10 mouse cellular contexts compared by ENCODE assay signal in genomic region chr15:102922012-102922362, GRCm38 (mm10). TPM values are rescaled to one million over a fixed set of nuclear protein-coding genes. Genes with fewer than 3 reads are reported as not detected.
DNase-seq lines count a peak whose midpoint lies in the region; ATAC-seq and TF ChIP-seq lines count a peak whose summit lies in the region.
"Had no signal": no experiment of that assay in that cellular context is flagged by ENCODE, and none has a peak within 500 bp of the region (broad histone marks: within the 10 kb centered on the region; RNA-seq: fewer than 3 reads in every experiment).

No protein-coding gene starts in this region.

- no peaks in the 10 kb centered on the region for H3K9me3 ChIP-seq in kidney, postnatal 0 days (replicated peaks; ENCODE audit: low read length)
- H3K9me3 ChIP-seq in embryonic facial prominence, embryonic 15.5 days (replicated peaks): no peaks in the 10 kb centered on the region
- H3K9me3 ChIP-seq in neural tube, embryonic 13.5 days: no peaks in the 10 kb centered on the region

- 0% methylated on average over 23 of the region's 24 CpGs for WGBS in kidney, postnatal 0 days
- WGBS in embryonic facial prominence, embryonic 15.5 days: under 1% methylated on average over 24 of the region's 24 CpGs
- WGBS in neural tube, embryonic 13.5 days: under 1% methylated on average over 24 of the region's 24 CpGs

- DNase-seq in embryo, embryonic 10 days (ENCODE audit: low spot score): peak; percentile 41
- no peak for DNase-seq in embryo, embryonic 9.5 days (ENCODE audit: extremely low spot score)
- DNase-seq in kidney, postnatal 0 days (ENCODE audit: low spot score): peak; percentile 67
- no peak for DNase-seq in kidney, adult 8-10 months
- DNase-seq in MN1 (ENCODE audit: low spot score): no peak
- DNase-seq in spleen, adult 12 weeks (ENCODE audit: low spot score): no peak

- H3K36me3 ChIP-seq in kidney, postnatal 0 days (ENCODE audit: insufficient read depth, low read length): no peaks in the 10 kb centered on the region
- H3K36me3 ChIP-seq in embryonic facial prominence, embryonic 15.5 days: no peaks in the 10 kb centered on the region
- no peaks in the 10 kb centered on the region for H3K36me3 ChIP-seq in neural tube, embryonic 13.5 days

- peaks cover 86% of the 10 kb centered on the region for H3K27me3 ChIP-seq in kidney, postnatal 0 days (ENCODE audit: insufficient read depth, low read length)
- peaks cover 94% of the 10 kb centered on the region for H3K27me3 ChIP-seq in embryonic facial prominence, embryonic 15.5 days
- peaks cover 97% of the 10 kb centered on the region for H3K27me3 ChIP-seq in neural tube, embryonic 13.5 days

- H3K27ac ChIP-seq in kidney, postnatal 0 days: no peak overlapping the region
- H3K27ac ChIP-seq in embryonic facial prominence, embryonic 15.5 days (replicated peaks): no peak overlapping the region
- no peak overlapping the region for H3K27ac ChIP-seq in neural tube, embryonic 13.5 days (replicated peaks)

- no peak for ATAC-seq in kidney, postnatal 0 days (replicated peaks; ENCODE audit: low FRiP score, low read depth)
- ATAC-seq in embryonic facial prominence, embryonic 15.5 days (ENCODE audit: insufficient number of reproducible peaks, low FRiP score, low TSS enrichment, low read depth): peak; percentile 66; the same call in 1 of the 2 replicates
- no peak for ATAC-seq in neural tube, embryonic 13.5 days (ENCODE audit: low read depth)

- peak overlapping the region; percentile 21; the same call in 1 of the 2 replicates for H3K4me3 ChIP-seq in kidney, postnatal 0 days (replicated peaks; ENCODE audit: low read depth, low read length)
- H3K4me3 ChIP-seq in embryonic facial prominence, embryonic 15.5 days (replicated peaks): peak overlapping the region; percentile 37
- H3K4me3 ChIP-seq in neural tube, embryonic 13.5 days: peak overlapping the region; percentile 29

- TF ChIP-seq CTCF in kidney, postnatal 0 days (IDR thresholded peaks at IDR 0.05; ENCODE audit: low read depth): no peak

- 0 out of 2 replicates have a peak overlapping the region, but pooled peaks have one; percentile 45 for H3K4me2 ChIP-seq in kidney, postnatal 0 days (ENCODE audit: low read length)
- peak overlapping the region; percentile 44 for H3K4me2 ChIP-seq in embryonic facial prominence, embryonic 15.5 days (replicated peaks)
- no peak overlapping the region for H3K4me2 ChIP-seq in neural tube, embryonic 13.5 days

- 0 out of 2 replicates have a peak, but pooled peaks cover 6% of the 10 kb centered on the region for H3K4me1 ChIP-seq in kidney, postnatal 0 days (replicated peaks; ENCODE audit: insufficient read depth, low read length)
- H3K4me1 ChIP-seq in embryonic facial prominence, embryonic 15.5 days: peaks cover 16% of the 10 kb centered on the region
- H3K4me1 ChIP-seq in neural tube, embryonic 13.5 days (replicated peaks): peaks cover 16% of the 10 kb centered on the region

- H3K9ac ChIP-seq in kidney, postnatal 0 days (ENCODE audit: low read depth, low read length): no peak overlapping the region
- no peak overlapping the region for H3K9ac ChIP-seq in embryonic facial prominence, embryonic 15.5 days
- peak overlapping the region; percentile 54 for H3K9ac ChIP-seq in neural tube, embryonic 13.5 days

RNA-seq across cellular contexts. Expression of gene Hoxc13, which starts 1.1 kb away (rescaled TPM):
- 0.05 TPM in 1 of 2 replicates, not detected in the other for polyA plus RNA-seq in kidney, postnatal 0 days (2015; fragmentation: Nextera tagmentation; extraction: Ambion mirVana)
- 4.0 and 5.2 TPM in 2 replicates for polyA plus RNA-seq in embryonic facial prominence, embryonic 15.5 days (2015; fragmentation: Nextera tagmentation; extraction: Ambion mirVana)
- polyA plus RNA-seq in neural tube, embryonic 13.5 days (2015; fragmentation: Nextera tagmentation; extraction: Ambion mirVana): 4.9 and 8.4 TPM in 2 replicates
- polyA plus RNA-seq: cortical plate, adult 2 months; heart, embryonic 16.5 days had no signal

RNA-seq across cellular contexts. Expression of gene Hoxc12, which starts 14.6 kb away (rescaled TPM):
- not detected in 2 replicates for polyA plus RNA-seq in kidney, postnatal 0 days (2015; fragmentation: Nextera tagmentation; extraction: Ambion mirVana)
- 0.21 TPM in 1 of 2 replicates, not detected in the other for polyA plus RNA-seq in embryonic facial prominence, embryonic 15.5 days (2015; fragmentation: Nextera tagmentation; extraction: Ambion mirVana)
- polyA plus RNA-seq in neural tube, embryonic 13.5 days (2015; fragmentation: Nextera tagmentation; extraction: Ambion mirVana): 7.8 and 12.0 TPM in 2 replicates
- polyA plus RNA-seq: cortical plate, adult 2 months; heart, embryonic 16.5 days had no signal

RNA-seq across cellular contexts. Expression of gene Hoxc11, which starts 32.2 kb away (rescaled TPM):
- polyA plus RNA-seq in kidney, postnatal 0 days (2015; fragmentation: Nextera tagmentation; extraction: Ambion mirVana): 1.5 and 1.8 TPM in 2 replicates
- not detected in 2 replicates for polyA plus RNA-seq in embryonic facial prominence, embryonic 15.5 days (2015; fragmentation: Nextera tagmentation; extraction: Ambion mirVana)
- 2.6 and 3.8 TPM in 2 replicates for polyA plus RNA-seq in neural tube, embryonic 13.5 days (2015; fragmentation: Nextera tagmentation; extraction: Ambion mirVana)
- polyA plus RNA-seq: cortical plate, adult 2 months; heart, embryonic 16.5 days had no signal

RNA-seq across cellular contexts. Expression of gene Hoxc10, which starts 44.6 kb away (rescaled TPM):
- 30.6 and 34.1 TPM in 2 replicates for polyA plus RNA-seq in kidney, postnatal 0 days (2015; fragmentation: Nextera tagmentation; extraction: Ambion mirVana)
- not detected in 2 replicates for polyA plus RNA-seq in embryonic facial prominence, embryonic 15.5 days (2015; fragmentation: Nextera tagmentation; extraction: Ambion mirVana)
- 58.5 and 92.4 TPM in 2 replicates for polyA plus RNA-seq in neural tube, embryonic 13.5 days (2015; fragmentation: Nextera tagmentation; extraction: Ambion mirVana)
- polyA plus RNA-seq: cortical plate, adult 2 months; heart, embryonic 16.5 days had no signal

RNA-seq across cellular contexts. Expression of gene Hoxc5, which starts 45.3 kb away (rescaled TPM):
- 2.7 and 3.9 TPM in 2 replicates for polyA plus RNA-seq in kidney, postnatal 0 days (2015; fragmentation: Nextera tagmentation; extraction: Ambion mirVana)
- 2.0 and 2.1 TPM in 2 replicates for polyA plus RNA-seq in embryonic facial prominence, embryonic 15.5 days (2015; fragmentation: Nextera tagmentation; extraction: Ambion mirVana)
- 18.8 and 32.2 TPM in 2 replicates for polyA plus RNA-seq in neural tube, embryonic 13.5 days (2015; fragmentation: Nextera tagmentation; extraction: Ambion mirVana)
- polyA plus RNA-seq: cortical plate, adult 2 months had no signal

Comparison
In these comparisons a context has a peak if more than half of its experiments do, and no peak if none do; other contexts are left out.
1. DNase-seq: peak in embryo, embryonic 10 days (single experiment) and kidney, postnatal 0 days (single experiment); none in embryo, embryonic 9.5 days (single experiment), kidney, adult 8-10 months (0 of 2), MN1 (single experiment) and spleen, adult 12 weeks (single experiment).
2. Peak in every context shown above with its lines, with median percentiles within 50 percentile points of each other: H3K4me3 ChIP-seq.